ENCODE assay signal across 10 mouse cellular contexts in genomic region chr9:106351178-106351577, GRCm38 (mm10). TPM values are rescaled to one million over a fixed set of nuclear protein-coding genes. Genes with fewer than 3 reads are reported as not detected.
DNase-seq lines count a peak whose midpoint lies in the region; ATAC-seq and TF ChIP-seq lines count a peak whose summit lies in the region.
"Had no signal": no experiment of that assay in that cellular context is flagged by ENCODE, and none has a peak within 500 bp of the region (broad histone marks: within the 10 kb centered on the region; RNA-seq: fewer than 3 reads in every experiment).

No protein-coding gene starts in this region.

- no peaks in the 10 kb centered on the region; the same call in 1 of the 2 replicates for H3K36me3 ChIP-seq in heart, postnatal 0 days (replicated peaks; ENCODE audit: control insufficient read depth, insufficient read depth, low read length)
- H3K36me3 ChIP-seq in lung, postnatal 0 days (ENCODE audit: insufficient read depth, low read length): no peaks in the 10 kb centered on the region
- 0 out of 2 replicates have a peak, but pooled peaks cover 4% of the 10 kb centered on the region for H3K36me3 ChIP-seq in limb, embryonic 14.5 days (ENCODE audit: control insufficient read depth, insufficient read depth, low read length)

- no peaks in the 10 kb centered on the region for H3K27me3 ChIP-seq in heart, postnatal 0 days (ENCODE audit: control insufficient read depth, insufficient read depth, low read length)
- no peaks in the 10 kb centered on the region for H3K27me3 ChIP-seq in lung, postnatal 0 days (replicated peaks; ENCODE audit: insufficient read depth, low read length)
- no peaks in the 10 kb centered on the region for H3K27me3 ChIP-seq in limb, embryonic 14.5 days (ENCODE audit: control insufficient read depth, insufficient read depth, low read length)

- no peak overlapping the region for H3K4me3 ChIP-seq in heart, postnatal 0 days (ENCODE audit: low read depth, low read length)
- no peak overlapping the region for H3K4me3 ChIP-seq in lung, postnatal 0 days (ENCODE audit: low read depth, low read length)
- H3K4me3 ChIP-seq in limb, embryonic 14.5 days (replicated peaks; ENCODE audit: low read length): no peak overlapping the region

- H3K9me3 ChIP-seq in heart, postnatal 0 days (replicated peaks; ENCODE audit: control insufficient read depth, low read length): no peaks in the 10 kb centered on the region
- H3K9me3 ChIP-seq in lung, postnatal 0 days (ENCODE audit: low read length): no peaks in the 10 kb centered on the region
- H3K9me3 ChIP-seq in limb, embryonic 14.5 days (ENCODE audit: control insufficient read depth, low read length): no peaks in the 10 kb centered on the region

- 53% methylated on average over 6 of the region's 6 CpGs for WGBS in heart, postnatal 0 days
- 58% methylated on average over 6 of the region's 6 CpGs for WGBS in lung, postnatal 0 days
- WGBS in limb, embryonic 14.5 days: 73% methylated on average over 5 of the region's 6 CpGs

- no peak for TF ChIP-seq EP300 in heart, postnatal 0 days (IDR thresholded peaks at IDR 0.05; ENCODE audit: low read depth)
- no peak for TF ChIP-seq EP300 in lung, postnatal 0 days (IDR thresholded peaks at IDR 0.05)

- intact Hi-C loops in heart, postnatal 36 days (cut with DNase I): no loop called here

- no peak for DNase-seq in heart, postnatal 0 days (ENCODE audit: low spot score)
- DNase-seq in heart, postnatal 36 days: no peak
- DNase-seq in lung, postnatal 0 days (ENCODE audit: low spot score): no peak
- no peak for DNase-seq in lung, postnatal 4 days
- peak; percentile 71 for DNase-seq in ZHBTc4 (ENCODE audit: low read depth, low spot score)
- no peak for DNase-seq in limb, embryonic 14.5 days (ENCODE audit: low spot score)
- no peak for DNase-seq in gastrocnemius, adult 8-10 months (ENCODE audit: low spot score in 2 of 2)
- no peak for DNase-seq in layer of hippocampus, adult 9-11 months
- DNase-seq: left cerebral cortex, postnatal 4 days had no signal

- H3K9ac ChIP-seq in heart, postnatal 0 days (replicated peaks; ENCODE audit: low read depth, low read length): no peak overlapping the region
- H3K9ac ChIP-seq in lung, postnatal 0 days (replicated peaks; ENCODE audit: low read depth): no peak overlapping the region
- no peak overlapping the region for H3K9ac ChIP-seq in limb, embryonic 14.5 days (ENCODE audit: low read depth, low read length, severe bottlenecking)

- no peak for TF ChIP-seq POLR2A in limb, embryonic 14.5 days (IDR thresholded peaks at IDR 0.05; ENCODE audit: borderline replicate concordance, extremely low read depth, insufficient read depth, insufficient read length)

- H3K4me1 ChIP-seq in heart, postnatal 0 days (ENCODE audit: control insufficient read depth, insufficient read depth): no peaks in the 10 kb centered on the region
- peaks cover 12% of the 10 kb centered on the region for H3K4me1 ChIP-seq in lung, postnatal 0 days (ENCODE audit: insufficient read depth, low read depth, low read length)
- H3K4me1 ChIP-seq in limb, embryonic 14.5 days (ENCODE audit: control insufficient read depth, insufficient read depth, low read length): peaks cover 96% of the 10 kb centered on the region

- no peak overlapping the region for H3K4me2 ChIP-seq in heart, postnatal 0 days (ENCODE audit: low read depth, low read length)
- no peak overlapping the region for H3K4me2 ChIP-seq in lung, postnatal 0 days (replicated peaks; ENCODE audit: low read depth, low read length)
- H3K4me2 ChIP-seq in limb, embryonic 14.5 days (replicated peaks; ENCODE audit: low read depth, low read length, severe bottlenecking): no peak overlapping the region

- H3K27ac ChIP-seq in heart, postnatal 0 days (ENCODE audit: low read depth): no peak overlapping the region
- H3K27ac ChIP-seq in lung, postnatal 0 days (ENCODE audit: low read length): no peak overlapping the region
- peak overlapping the region; percentile 93 for H3K27ac ChIP-seq in limb, embryonic 14.5 days (replicated peaks; ENCODE audit: low read depth, low read length)

- TF ChIP-seq CTCF in heart, postnatal 0 days (IDR thresholded peaks at IDR 0.05; ENCODE audit: low read depth): peak; percentile 50
- TF ChIP-seq CTCF in lung, postnatal 0 days (IDR thresholded peaks at IDR 0.05): peak; percentile 56

- no peak; the same call in 1 of the 2 replicates for ATAC-seq in heart, postnatal 0 days (ENCODE audit: insufficient read depth, low read depth)
- no peak for ATAC-seq in lung, postnatal 0 days
- ATAC-seq in limb, embryonic 14.5 days (ENCODE audit: low FRiP score, low read depth): no peak
- ATAC-seq: inflammation-experienced regulatory T-cells, adult 6 months had no signal

RNA-seq across cellular contexts. Expression of gene Dusp7, which starts 17.3 kb away (rescaled TPM):
- total RNA-seq in heart, postnatal 0 days (2014; rRNA removed; ENCODE audit: low replicate concordance): 46.9 and 47.7 TPM in 2 replicates
- polyA plus RNA-seq in heart, postnatal 0 days (2015; fragmentation: Nextera tagmentation; extraction: Ambion mirVana): 9.1 and 10.3 TPM in 2 replicates
- 10 to 100 TPM; 56.6 to 56.8 TPM for total RNA-seq in heart, postnatal 36 days (2021)
- polyA plus RNA-seq in lung, postnatal 0 days (2015; fragmentation: Nextera tagmentation; extraction: Ambion mirVana): 25.7 and 27.8 TPM in 2 replicates
- 130 and 180 TPM in 2 replicates for polyA plus RNA-seq in limb, embryonic 14.5 days (2012; rRNA removed)
- polyA plus RNA-seq in limb, embryonic 14.5 days (2014; fragmentation: Nextera tagmentation; extraction: Ambion mirVana): 73.0 and 84.1 TPM in 2 replicates
- 10 to 100 TPM; 15.4 to 53.2 (median 35.0) TPM for total RNA-seq in gastrocnemius, adult 8-10 months (2022)
